Mouse (Mus musculus) forebrain, embryonic 14.5 days (tissue): Measurements from ENCODE around the gene Mog. TPM values are rescaled to one million over a fixed set of nuclear protein-coding genes. Genes with fewer than 3 reads are reported as not detected.

Experiments
- ATAC-seq: fragments of 200-750 bp; cut with Nextera tagmentation; 2 replicates; pipeline ENCODE4 v1.8.0; 2017; ENCODE audit warnings: mild to moderate bottlenecking, moderate library complexity
- DNase-seq: peaks from one replicate; pipeline ENCODE4 v3.0.0-alpha.2; 2015; ENCODE audit warnings: low spot score
- H3K27ac ChIP-seq: fragments of 300-500 bp; sonication (generic); 2 replicates; pipeline ENCODE4 v1.5.1; 2014; ENCODE audit warnings: low read depth, mild to moderate bottlenecking, control low read depth, low read length, moderate library complexity
- H3K27me3 ChIP-seq: fragments of 300-500 bp; sonication (generic); replicated peaks from 2 replicates; pipeline ENCODE4 v1.6.1; 2014; ENCODE audit warnings: low read length, control low read depth, mixed read lengths; ENCODE audit not compliant: control insufficient read depth, insufficient read depth
- H3K36me3 ChIP-seq: fragments of 300-500 bp; sonication (generic); 2 replicates; pipeline ENCODE4 v1.6.1; 2014; ENCODE audit warnings: low read length, control low read depth; ENCODE audit not compliant: control insufficient read depth, insufficient read depth
- H3K4me1 ChIP-seq: fragments of 300-500 bp; sonication (generic); 2 replicates; pipeline ENCODE4 v1.6.1; 2014; ENCODE audit warnings: antibody characterized with exemption, low read length, control low read depth; ENCODE audit not compliant: control insufficient read depth, insufficient read depth
- H3K4me2 ChIP-seq: fragments of 300-500 bp; sonication (generic); 2 replicates; pipeline ENCODE4 v1.6.1; 2014; ENCODE audit warnings: mild to moderate bottlenecking, control low read depth, low read length
- H3K4me3 ChIP-seq: fragments of 300-500 bp; sonication (generic); 2 replicates; pipeline ENCODE4 v1.5.1; 2014; ENCODE audit warnings: low read depth, low read length, control low read depth
- H3K9ac ChIP-seq: fragments of 300-500 bp; sonication (generic); 2 replicates; pipeline ENCODE4 v1.6.1; 2014; ENCODE audit warnings: mild to moderate bottlenecking, low read length, control low read depth, moderate library complexity
- H3K9me3 ChIP-seq: fragments of 300-500 bp; sonication (generic); replicated peaks from 2 replicates; pipeline ENCODE4 v1.6.1; 2016; ENCODE audit warnings: low read length, control low read depth, mixed read lengths; ENCODE audit not compliant: control insufficient read depth
- WGBS: fragments of 180-500 bp; shearing (Covaris S2); extraction: QIAGEN DNeasy Blood & Tissue Kit; methylation state at CpG from one replicate; pipeline ENCODE4 v1.1.7; 2014; 5-methylcytosine and 5-hydroxymethylcytosine counted together
- polyA plus RNA-seq: library from polyadenylated mRNA; unstranded; fragments of >200 nt; fragmentation: Nextera tagmentation; extraction: Ambion mirVana; gene quantifications from 2 replicates; pipeline ENCODE4 v1.2.1, GENCODE M21; 2014

Mog gene
- polyA plus RNA-seq, 1 experiment from 2014 or later: 0.98 TPM

- ATAC-seq (no peak), DNase-seq (no peak)
- Histone ChIP-seq H3K4me3 (no peak overlapping the region), H3K9ac (no peak overlapping the region), H3K27me3 (no peaks in the 10 kb centered on the region), H3K9me3 (no peaks in the 10 kb centered on the region), H3K4me2 (no peak overlapping the region), H3K36me3 (no peaks in the 10 kb centered on the region), H3K4me1 (no peaks in the 10 kb centered on the region), H3K27ac (no peak overlapping the region)
- 93% methylated on average over 3 of the region's 3 CpGs for WGBS
Observed at GRCm38 (mm10) chr17:36972791-36973190, 50.4 kb downstream of the Mog start.

- no peaks in the 10 kb centered on the region for H3K9me3 ChIP-seq
- DNase-seq (no peak), ATAC-seq (no peak)
- H3K27me3 ChIP-seq: no peaks in the 10 kb centered on the region
- no peaks in the 10 kb centered on the region for H3K4me1 ChIP-seq
- no peak overlapping the region for H3K9ac ChIP-seq
- no peak overlapping the region for H3K27ac ChIP-seq
- H3K4me2 ChIP-seq: no peak overlapping the region
- 93% methylated on average over 6 of the region's 6 CpGs for WGBS
- no peaks in the 10 kb centered on the region for H3K36me3 ChIP-seq
- no peak overlapping the region for H3K4me3 ChIP-seq
Observed at GRCm38 (mm10) chr17:36971172-36971850, 51.9 kb downstream of the Mog start.

- no peak overlapping the region for H3K9ac ChIP-seq
- no peaks in the 10 kb centered on the region for H3K36me3 ChIP-seq
- no peak overlapping the region for H3K4me2 ChIP-seq
- H3K27ac ChIP-seq: no peak overlapping the region
- ATAC-seq (no peak), DNase-seq (no peak)
- H3K4me1 ChIP-seq: no peaks in the 10 kb centered on the region
- H3K4me3 ChIP-seq: no peak overlapping the region
- H3K9me3 ChIP-seq: no peaks in the 10 kb centered on the region
- no peaks in the 10 kb centered on the region for H3K27me3 ChIP-seq
- 89% methylated on average over 14 of the region's 14 CpGs for WGBS
Observed at GRCm38 (mm10) chr17:36970316-36970890, 52.8 kb downstream of the Mog start.

- no peak overlapping the region for H3K4me3 ChIP-seq
- no peaks in the 10 kb centered on the region for H3K4me1 ChIP-seq
- no peaks in the 10 kb centered on the region for H3K27me3 ChIP-seq
- no peaks in the 10 kb centered on the region for H3K9me3 ChIP-seq
- no peak for DNase-seq
- no peak overlapping the region for H3K9ac ChIP-seq
- no peaks in the 10 kb centered on the region for H3K36me3 ChIP-seq
- 89% methylated on average over 1 of the region's 1 CpGs for WGBS
- H3K4me2 ChIP-seq: no peak overlapping the region
- no peak overlapping the region for H3K27ac ChIP-seq
- ATAC-seq: no peak
Observed at GRCm38 (mm10) chr17:36966875-36967274, 56.3 kb downstream of the Mog start.

- peak; percentile 13 for DNase-seq
- Histone ChIP-seq H3K4me3 (no peak overlapping the region), H3K9ac (no peak overlapping the region), H3K4me1 (peaks cover 9% of the 10 kb centered on the region), H3K36me3 (peaks cover 7% of the 10 kb centered on the region), H3K27me3 (no peaks in the 10 kb centered on the region), H3K4me2 (no peak overlapping the region), H3K9me3 (no peaks in the 10 kb centered on the region), H3K27ac (no peak overlapping the region)
- no peak for ATAC-seq
- WGBS: 69% methylated on average over 1 of the region's 1 CpGs
Observed at GRCm38 (mm10) chr17:36961125-36961524, 62.1 kb downstream of the Mog start.

Other genes with a start within 250 kb of the Mog start
- not detected in 2 replicates for gene H2-M10.6, start 211.2 kb downstream of the Mog start, polyA plus RNA-seq
- 21.7 and 23.3 TPM in 2 replicates for gene Trim26, start 186.3 kb downstream of the Mog start, polyA plus RNA-seq
- gene Trim15, start 156.2 kb downstream of the Mog start, polyA plus RNA-seq: 0.48 and 0.49 TPM in 2 replicates
- gene Trim10, start 153.8 kb downstream of the Mog start, polyA plus RNA-seq: 1.1 and 2.1 TPM in 2 replicates
- not detected in 2 replicates for gene Trim40, start 133.3 kb downstream of the Mog start, polyA plus RNA-seq
- gene Trim31, start 125.3 kb downstream of the Mog start, polyA plus RNA-seq: not detected in 2 replicates
- gene Rnf39, start 80.5 kb downstream of the Mog start, polyA plus RNA-seq: 0.24 and 0.75 TPM in 2 replicates
- 188 and 228 TPM in 2 replicates for gene Ppp1r11, start 71.7 kb downstream of the Mog start, polyA plus RNA-seq
- 78.3 and 87.9 TPM in 2 replicates for gene Znrd1, start 64.8 kb downstream of the Mog start, polyA plus RNA-seq
- 5.5 and 6.3 TPM in 2 replicates for gene Znrd1as, start 64.8 kb downstream of the Mog start, polyA plus RNA-seq
- 0.35 TPM in 1 of 2 replicates, not detected in the other for gene 2410137M14Rik, start 42.2 kb downstream of the Mog start, polyA plus RNA-seq
- gene H2-M5, start 33.9 kb downstream of the Mog start, polyA plus RNA-seq: 0.77 and 1.0 TPM in 2 replicates
- 199 and 268 TPM in 2 replicates for gene Zfp57, start 22.2 kb downstream of the Mog start, polyA plus RNA-seq
- gene Gabbr1, start 22.6 kb upstream of the Mog start, polyA plus RNA-seq: 53.4 and 60.5 TPM in 2 replicates
- not detected in 2 replicates for gene Olfr90, start 65.1 kb upstream of the Mog start, polyA plus RNA-seq
- gene Olfr91, start 74.9 kb upstream of the Mog start, polyA plus RNA-seq: not detected in 2 replicates
- not detected in 2 replicates for gene Olfr92, start 96.7 kb upstream of the Mog start, polyA plus RNA-seq
- not detected in 2 replicates for gene Olfr93, start 138.1 kb upstream of the Mog start, polyA plus RNA-seq
- not detected in 2 replicates for gene Ubd, start 170.5 kb upstream of the Mog start, polyA plus RNA-seq
- not detected in 2 replicates for gene Olfr94, start 177.6 kb upstream of the Mog start, polyA plus RNA-seq
- gene Olfr95, start 189.7 kb upstream of the Mog start, polyA plus RNA-seq: not detected in 2 replicates
- not detected in 2 replicates for gene Olfr96, start 196.7 kb upstream of the Mog start, polyA plus RNA-seq
- not detected in 2 replicates for gene Olfr97, start 213.9 kb upstream of the Mog start, polyA plus RNA-seq
- not detected in 2 replicates for gene Olfr98, start 240.4 kb upstream of the Mog start, polyA plus RNA-seq
- 1.1 and 1.2 TPM in 2 replicates for gene H2-M3, start 246.8 kb upstream of the Mog start, polyA plus RNA-seq